Mouse (Mus musculus): ENCODE results near the gene Lrrc28.

DNA sequence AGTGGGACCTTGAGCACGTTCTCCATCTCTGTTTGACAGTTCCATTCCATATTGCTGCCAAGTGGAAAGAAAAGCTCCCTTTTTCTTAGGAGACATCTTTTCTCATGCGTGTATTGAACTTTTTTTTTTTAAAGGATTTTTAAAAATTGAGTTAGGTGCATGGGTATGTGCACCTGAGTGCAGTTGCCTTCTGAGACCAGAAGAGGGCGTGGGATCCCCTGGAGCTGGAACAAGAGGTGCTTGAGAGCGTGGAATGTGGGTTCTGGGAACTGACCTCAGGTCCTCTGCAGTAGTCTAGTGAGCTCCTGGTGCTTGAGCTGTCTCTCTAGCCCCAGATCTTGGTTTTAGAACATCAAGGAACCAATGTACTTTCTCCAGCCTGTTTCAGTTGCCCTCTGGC is 13.0 kb upstream of the Lrrc28 start:
- TF ChIP-seq POLR2A (IDR thresholded peaks at IDR 0.05; ENCODE audit: low read depth, low read length) (no peak), CTCF (conservative IDR thresholded peaks at IDR 0.05; ENCODE audit: insufficient read depth, insufficient read length, low read depth, low read length) (0 out of 2 replicates have a peak, but pooled peaks have one; percentile 13)
